Mouse (Mus musculus) stomach, postnatal 0 days (tissue): ENCODE measurements around the gene Adamts12. TPM values are rescaled to one million over a fixed set of nuclear protein-coding genes. Genes with fewer than 3 reads are reported as not detected.

ENCODE experiments used
- ATAC-seq: fragments of 200-750 bp; cut with Nextera tagmentation; 2 replicates; pipeline ENCODE4 v1.8.0; 2017; ENCODE audit not compliant: low FRiP score, low TSS enrichment
- DNase-seq: peaks from one replicate; pipeline ENCODE4 v3.0.0-alpha.2; 2016; ENCODE audit warnings: low spot score
- H3K27ac ChIP-seq: fragments of 300-500 bp; sonication (generic); replicated peaks from 2 replicates; pipeline ENCODE4 v1.5.1; 2014; ENCODE audit warnings: mild to moderate bottlenecking, control low read depth
- H3K27me3 ChIP-seq: fragments of 300-500 bp; sonication (generic); 2 replicates; pipeline ENCODE4 v1.6.1; 2014; ENCODE audit warnings: low read length; ENCODE audit not compliant: control insufficient read depth, insufficient read depth
- H3K36me3 ChIP-seq: fragments of 300-500 bp; sonication (generic); 2 replicates; pipeline ENCODE4 v1.6.1; 2014; ENCODE audit warnings: low read length, mixed read lengths; ENCODE audit not compliant: control insufficient read depth, insufficient read depth
- H3K4me1 ChIP-seq: fragments of 300-500 bp; sonication (generic); replicated peaks from 2 replicates; pipeline ENCODE4 v1.6.1; 2014; ENCODE audit warnings: antibody characterized with exemption; ENCODE audit not compliant: control insufficient read depth, insufficient read depth
- H3K4me2 ChIP-seq: fragments of 300-500 bp; sonication (generic); replicated peaks from 2 replicates; pipeline ENCODE4 v1.6.1; 2014; ENCODE audit warnings: low read depth, mild to moderate bottlenecking, control low read depth, moderate library complexity
- H3K4me3 ChIP-seq: fragments of 300-500 bp; sonication (generic); 2 replicates; pipeline ENCODE4 v1.5.1; 2014; ENCODE audit warnings: low read depth, low read length, control low read depth
- H3K9ac ChIP-seq: fragments of 300-500 bp; sonication (generic); 2 replicates; pipeline ENCODE4 v1.6.1; 2014; ENCODE audit warnings: mild to moderate bottlenecking, low read length, control low read depth, mixed read lengths
- H3K9me3 ChIP-seq: fragments of 300-500 bp; sonication (generic); 2 replicates; pipeline ENCODE4 v1.6.1; 2016; ENCODE audit warnings: low read length; ENCODE audit not compliant: control insufficient read depth
- CTCF ChIP-seq: IDR thresholded peaks from 2 replicates; pipeline ENCODE4 v1.5.1; 2016; ENCODE audit warnings: antibody characterized with exemption, low read depth, mild to moderate bottlenecking, moderate library complexity
- EP300 ChIP-seq: optimal IDR thresholded peaks from 2 replicates; pipeline ENCODE3; 2016; ENCODE audit warnings: antibody characterized with exemption
- WGBS: fragments of 180-500 bp; shearing (Covaris S2); extraction: QIAGEN DNeasy Blood & Tissue Kit; methylation state at CpG from one replicate; pipeline ENCODE4 v1.1.7; 2014; 5-methylcytosine and 5-hydroxymethylcytosine counted together
- polyA plus RNA-seq: library from polyadenylated mRNA; unstranded; fragments of >200 nt; fragmentation: Nextera tagmentation; extraction: Ambion mirVana; gene quantifications from 2 replicates; pipeline ENCODE4 v1.2.1, GENCODE M21; 2015

The Adamts12 gene
- polyA plus RNA-seq, 1 experiment from 2014 or later, result 0.62 TPM

DNA sequence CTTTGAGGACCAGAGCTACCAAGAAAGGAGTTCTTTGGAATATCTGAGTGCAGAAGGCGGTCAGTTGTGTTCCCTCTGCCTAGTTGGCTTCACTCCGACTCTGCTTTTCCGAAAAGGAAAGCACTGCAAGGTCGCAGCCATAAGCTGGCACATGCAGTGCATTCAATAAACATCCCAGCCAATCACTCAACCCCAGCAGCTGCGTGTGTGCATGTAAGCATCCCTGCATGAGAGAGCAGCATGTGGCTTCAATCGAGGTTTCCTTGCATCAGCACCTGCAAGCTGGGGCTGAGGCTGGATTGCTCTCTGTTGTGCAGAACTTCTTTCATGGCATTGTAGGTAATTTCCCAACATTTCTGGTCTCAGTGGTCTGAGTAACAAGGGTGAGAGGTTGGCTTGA lies 230.4 kb downstream of the Adamts12 start:
- H3K27ac ChIP-seq, result no peak overlapping the region
- TF ChIP-seq CTCF, result no peak
- no peak for TF ChIP-seq EP300
- H3K4me2 ChIP-seq, result no peak overlapping the region
- no peaks in the 10 kb centered on the region for H3K4me1 ChIP-seq
- H3K9me3 ChIP-seq, result no peaks in the 10 kb centered on the region
- H3K4me3 ChIP-seq, result no peak overlapping the region
- H3K9ac ChIP-seq, result no peak overlapping the region
- no peaks in the 10 kb centered on the region; the same call in 1 of the 2 replicates for H3K36me3 ChIP-seq
- ATAC-seq, result no peak
- no peak for DNase-seq
- 45% methylated on average over 6 of the region's 6 CpGs for WGBS
- no peaks in the 10 kb centered on the region for H3K27me3 ChIP-seq

DNA sequence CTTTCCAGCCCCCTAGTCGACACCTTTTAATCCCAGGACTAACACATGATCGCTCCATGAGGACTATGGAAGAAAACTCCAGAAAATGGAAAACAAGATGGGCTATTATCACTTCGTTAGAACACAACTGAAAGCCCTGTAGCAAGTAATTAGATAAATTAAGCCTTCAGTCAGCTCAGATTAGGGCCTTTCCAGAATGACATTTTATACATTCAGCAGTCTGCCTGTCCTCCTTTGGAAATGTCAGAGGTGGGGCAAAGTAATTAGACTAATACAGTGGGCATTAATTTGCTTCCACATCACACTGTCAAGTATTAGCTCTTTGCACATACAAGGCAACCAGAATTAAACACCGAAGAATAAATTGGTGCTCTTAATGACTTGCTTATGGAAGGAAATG lies 233.4 kb downstream of the Adamts12 start:
- ATAC-seq (no peak), DNase-seq (no peak)
- Histone ChIP-seq H3K36me3 (no peaks in the 10 kb centered on the region; the same call in 1 of the 2 replicates), H3K9me3 (no peaks in the 10 kb centered on the region), H3K4me1 (no peaks in the 10 kb centered on the region), H3K27me3 (no peaks in the 10 kb centered on the region), H3K9ac (no peak overlapping the region), H3K27ac (no peak overlapping the region), H3K4me2 (no peak overlapping the region), H3K4me3 (no peak overlapping the region)
- WGBS, result 94% methylated on average over 4 of the region's 4 CpGs
- TF ChIP-seq EP300 (no peak), CTCF (no peak)

DNA sequence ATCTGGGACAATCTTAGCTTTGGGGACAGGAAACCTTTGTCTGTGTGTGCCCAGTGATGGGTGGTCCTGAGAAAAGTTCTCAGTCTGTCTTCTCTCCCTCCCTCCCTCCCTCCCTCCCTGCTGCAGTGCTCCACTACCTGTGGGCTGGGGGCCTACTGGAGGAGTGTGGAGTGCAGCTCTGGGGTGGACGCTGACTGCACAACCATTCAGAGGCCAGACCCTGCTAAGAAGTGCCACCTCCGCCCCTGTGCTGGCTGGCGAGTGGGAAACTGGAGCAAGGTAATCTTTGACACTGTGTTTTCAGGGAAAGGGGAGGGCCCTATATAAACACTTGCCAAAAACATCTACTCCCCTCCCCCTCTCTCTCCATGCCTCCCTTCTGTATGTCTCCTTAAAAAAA lies 252.5 kb downstream of the Adamts12 start:
- 35% methylated on average over 3 of the region's 3 CpGs for whole genome bisulfite sequencing
- no peak overlapping the region for H3K27ac ChIP-seq
- H3K9me3 ChIP-seq, result no peaks in the 10 kb centered on the region
- TF ChIP-seq EP300 (no peak), CTCF (no peak)
- no peak overlapping the region for H3K4me2 ChIP-seq
- no peaks in the 10 kb centered on the region for H3K4me1 ChIP-seq
- DNase-seq (no peak), ATAC-seq (no peak)
- H3K4me3 ChIP-seq, result no peak overlapping the region
- H3K36me3 ChIP-seq, result no peaks in the 10 kb centered on the region
- H3K27me3 ChIP-seq, result no peaks in the 10 kb centered on the region
- H3K9ac ChIP-seq, result no peak overlapping the region

DNA sequence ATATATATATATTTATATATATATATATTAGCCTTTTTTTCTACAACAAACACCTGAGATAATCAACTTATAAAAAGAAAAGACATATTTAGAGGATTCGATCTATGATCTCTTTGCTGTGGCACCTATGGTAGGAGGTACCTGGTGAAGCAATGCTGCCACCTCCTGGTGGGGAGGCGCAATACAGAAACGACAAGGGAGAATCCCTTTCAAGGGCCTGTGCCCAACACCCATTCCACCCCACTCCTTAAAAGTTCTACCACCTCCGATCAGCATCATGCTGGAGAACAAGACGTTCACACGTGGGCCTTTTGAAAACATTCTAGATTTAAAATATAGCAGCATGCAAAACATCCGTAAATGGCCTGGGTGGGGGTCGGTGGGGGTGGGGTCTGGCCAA lies 255.9 kb downstream of the Adamts12 start:
- Histone ChIP-seq H3K9me3 (no peaks in the 10 kb centered on the region), H3K4me1 (no peaks in the 10 kb centered on the region), H3K27me3 (no peaks in the 10 kb centered on the region), H3K9ac (no peak overlapping the region), H3K4me3 (no peak overlapping the region), H3K36me3 (no peaks in the 10 kb centered on the region), H3K4me2 (no peak overlapping the region), H3K27ac (no peak overlapping the region)
- TF ChIP-seq EP300 (no peak), CTCF (peak; percentile 86)
- ATAC-seq (peak; percentile 64), DNase-seq (peak; percentile 67)
- 29% methylated on average over 8 of the region's 8 CpGs for WGBS

DNA sequence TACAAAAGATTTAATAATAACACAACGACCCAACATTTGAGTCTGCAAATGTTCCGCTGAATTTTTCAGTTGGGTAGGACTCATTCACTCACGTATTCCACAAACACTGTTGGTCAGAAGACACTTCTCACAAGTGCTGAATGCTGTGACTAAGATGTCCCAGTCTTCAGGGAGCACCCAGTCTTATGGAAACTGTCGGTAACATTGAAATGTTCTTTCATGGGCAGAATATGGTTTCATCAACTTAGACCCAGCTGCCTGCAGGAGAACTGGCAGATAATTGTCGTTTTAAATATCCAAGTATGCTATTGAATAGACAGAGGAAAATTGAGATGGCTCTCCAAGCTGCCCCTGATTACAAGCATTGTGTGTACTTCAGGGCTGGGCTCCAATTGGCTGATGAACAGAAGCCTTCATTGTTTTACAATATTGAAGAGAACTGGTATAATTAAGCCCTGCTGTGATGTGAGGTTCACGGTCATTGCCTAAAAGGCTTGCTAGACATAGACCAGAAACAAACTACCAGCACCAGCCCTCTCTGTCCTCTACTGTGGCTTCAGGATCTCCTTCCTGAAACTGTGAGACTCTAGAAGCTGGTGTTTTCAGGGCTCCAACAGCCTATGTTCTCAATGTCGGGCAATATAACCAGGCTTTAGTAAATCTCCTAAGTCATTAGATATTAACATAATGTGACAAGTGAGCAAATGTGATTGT lies 275.0 kb downstream of the Adamts12 start:
- ATAC-seq, result no peak
- Histone ChIP-seq H3K4me3 (no peak overlapping the region), H3K36me3 (no peaks in the 10 kb centered on the region), H3K9me3 (no peaks in the 10 kb centered on the region), H3K4me2 (no peak overlapping the region), H3K27ac (no peak overlapping the region), H3K9ac (no peak overlapping the region), H3K27me3 (no peaks in the 10 kb centered on the region), H3K4me1 (no peaks in the 10 kb centered on the region)
- 55% methylated on average over 7 of the region's 7 CpGs for WGBS
- no peak for TF ChIP-seq EP300
- no peak for TF ChIP-seq CTCF
- no peak for DNase-seq

DNA sequence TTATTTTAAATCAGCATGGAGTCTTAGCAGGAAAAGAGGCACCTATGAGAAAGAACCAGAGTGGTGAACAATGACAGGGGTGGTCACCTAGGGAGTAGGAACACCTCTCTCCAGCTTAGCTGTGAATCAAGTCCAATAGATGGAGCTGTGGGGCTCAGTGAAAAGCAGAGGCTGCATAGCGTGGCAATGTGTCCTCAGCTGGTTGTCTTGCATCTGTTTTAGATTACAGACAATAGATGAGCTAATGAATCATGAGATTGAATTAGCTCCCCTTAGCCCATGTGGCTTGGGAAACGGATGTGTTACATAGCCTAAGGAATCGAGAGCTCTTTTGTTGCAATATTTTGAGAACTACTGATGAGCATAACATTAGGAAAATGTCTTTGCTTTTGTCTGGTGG lies 291.3 kb downstream of the Adamts12 start:
- DNase-seq (no peak), ATAC-seq (no peak)
- Histone ChIP-seq H3K27me3 (no peaks in the 10 kb centered on the region), H3K4me1 (no peaks in the 10 kb centered on the region), H3K36me3 (no peaks in the 10 kb centered on the region), H3K9ac (no peak overlapping the region), H3K4me2 (no peak overlapping the region), H3K4me3 (no peak overlapping the region), H3K9me3 (no peaks in the 10 kb centered on the region), H3K27ac (no peak overlapping the region)
- WGBS, result 60% methylated on average over 3 of the region's 3 CpGs
- TF ChIP-seq CTCF (0 out of 2 replicates have a peak, but pooled peaks have one; percentile 15), EP300 (no peak)
